Mouse (Mus musculus): ENCODE data around the gene Usp37. TPM values are rescaled to one million over a fixed set of nuclear protein-coding genes. Genes with fewer than 3 reads are reported as not detected.
"Not testable (repeated sequence)": the region's sequence is repeated elsewhere in the genome, so short reads cannot be mapped to it uniquely, and the experiment has no call there.

Usp37 gene
- polyA plus RNA-seq, 1 experiment from 2014 or later = 24.7 TPM

GRCm38 (mm10) chr1:74396456-74397222 lies 147.4 kb downstream of the Usp37 start:
- H3K27ac ChIP-seq (ENCODE audit: poor library complexity, severe bottlenecking) = peak overlapping the region; percentile 88
- H3K9me3 ChIP-seq (replicated peaks); H3K9ac ChIP-seq; H3K27me3 ChIP-seq (replicated peaks); ATAC-seq (ENCODE audit: insufficient number of reproducible peaks, low FRiP score): not testable (repeated sequence)
- 8% methylated on average over 12 of the region's 12 CpGs for WGBS
- H3K4me3 ChIP-seq = peak overlapping the region; percentile 43
- H3K36me3 ChIP-seq = peaks cover 26% of the 10 kb centered on the region
- peaks cover 28% of the 10 kb centered on the region for H3K4me1 ChIP-seq (replicated peaks)
- H3K4me2 ChIP-seq = peak overlapping the region; percentile 80

- ATAC-seq (ENCODE audit: insufficient number of reproducible peaks, low FRiP score) = no peak
- 84% methylated on average over 11 of the region's 13 CpGs for WGBS
- H3K4me1 ChIP-seq (replicated peaks) = peaks cover 35% of the 10 kb centered on the region
- no peak overlapping the region for H3K27ac ChIP-seq (ENCODE audit: poor library complexity, severe bottlenecking)
- H3K4me3 ChIP-seq = no peak overlapping the region
- no peak overlapping the region for H3K4me2 ChIP-seq
- H3K36me3 ChIP-seq = peaks cover 26% of the 10 kb centered on the region
- H3K9ac ChIP-seq = no peak overlapping the region
- no peaks in the 10 kb centered on the region for H3K27me3 ChIP-seq (replicated peaks)
- H3K9me3 ChIP-seq (replicated peaks) = no peaks in the 10 kb centered on the region
Measured at GRCm38 (mm10) chr1:74395290-74395689, 148.8 kb downstream of the Usp37 start.

- no peaks in the 10 kb centered on the region for H3K9me3 ChIP-seq (replicated peaks)
- no peak overlapping the region for H3K4me3 ChIP-seq
- H3K4me2 ChIP-seq = no peak overlapping the region
- peaks cover 26% of the 10 kb centered on the region for H3K36me3 ChIP-seq
- H3K27me3 ChIP-seq (replicated peaks) = no peaks in the 10 kb centered on the region
- ATAC-seq (ENCODE audit: insufficient number of reproducible peaks, low FRiP score) = no peak
- 91% methylated on average over 15 of the region's 15 CpGs for WGBS
- H3K27ac ChIP-seq (ENCODE audit: poor library complexity, severe bottlenecking) = no peak overlapping the region; the same call in 1 of the 2 replicates
- peaks cover 39% of the 10 kb centered on the region for H3K4me1 ChIP-seq (replicated peaks)
- no peak overlapping the region for H3K9ac ChIP-seq
Measured at GRCm38 (mm10) chr1:74394858-74395257, 149.2 kb downstream of the Usp37 start.

- peaks cover 45% of the 10 kb centered on the region for H3K4me1 ChIP-seq (replicated peaks)
Measured at GRCm38 (mm10) chr1:74394311-74394710, 149.8 kb downstream of the Usp37 start.

GRCm38 (mm10) chr1:74393697-74394096 lies 150.4 kb downstream of the Usp37 start:
- Histone ChIP-seq H3K9ac (peak overlapping the region; percentile 100), H3K4me2 (peak overlapping the region; percentile 99), H3K4me1 (replicated peaks) (peaks cover 47% of the 10 kb centered on the region)

More at GRCm38 (mm10) chr1:74394311-74394710, 149.8 kb downstream of the Usp37 start:
- H3K9me3 ChIP-seq (replicated peaks) = no peaks in the 10 kb centered on the region
- H3K36me3 ChIP-seq = peaks cover 26% of the 10 kb centered on the region
- H3K27me3 ChIP-seq (replicated peaks) = no peaks in the 10 kb centered on the region
- ATAC-seq (ENCODE audit: insufficient number of reproducible peaks, low FRiP score) = no peak
- no peak overlapping the region for H3K4me2 ChIP-seq
- WGBS = 89% methylated on average over 9 of the region's 9 CpGs
- H3K9ac ChIP-seq = no peak overlapping the region
- H3K4me3 ChIP-seq = no peak overlapping the region
- no peak overlapping the region; the same call in 1 of the 2 replicates for H3K27ac ChIP-seq (ENCODE audit: poor library complexity, severe bottlenecking)

GRCm38 (mm10) chr1:74393010-74393409 lies 151.1 kb downstream of the Usp37 start:
- peak overlapping the region; percentile 100 for H3K9ac ChIP-seq
- no peak for ATAC-seq (ENCODE audit: insufficient number of reproducible peaks, low FRiP score)
- 52% methylated on average over 7 of the region's 7 CpGs for WGBS
- no peaks in the 10 kb centered on the region for H3K9me3 ChIP-seq (replicated peaks)
- peak overlapping the region; percentile 98 for H3K4me3 ChIP-seq
- peaks cover 26% of the 10 kb centered on the region for H3K36me3 ChIP-seq
- peaks cover 47% of the 10 kb centered on the region for H3K4me1 ChIP-seq (replicated peaks)
- peak overlapping the region; percentile 100 for H3K27ac ChIP-seq (ENCODE audit: poor library complexity, severe bottlenecking)
- H3K27me3 ChIP-seq (replicated peaks) = no peaks in the 10 kb centered on the region
- H3K4me2 ChIP-seq = peak overlapping the region; percentile 99

More at GRCm38 (mm10) chr1:74393697-74394096, 150.4 kb downstream of the Usp37 start:
- 0 out of 2 replicates have a peak overlapping the region, but pooled peaks have one; percentile 0 for H3K4me3 ChIP-seq
- H3K36me3 ChIP-seq = peaks cover 26% of the 10 kb centered on the region
- H3K27me3 ChIP-seq (replicated peaks) = no peaks in the 10 kb centered on the region
- 89% methylated on average over 9 of the region's 9 CpGs for WGBS
- no peak for ATAC-seq (ENCODE audit: insufficient number of reproducible peaks, low FRiP score)
- H3K9me3 ChIP-seq (replicated peaks) = no peaks in the 10 kb centered on the region
- no peak overlapping the region for H3K27ac ChIP-seq (ENCODE audit: poor library complexity, severe bottlenecking)

- H3K27me3 ChIP-seq (replicated peaks) = no peaks in the 10 kb centered on the region
- 3% methylated on average over 16 of the region's 16 CpGs for WGBS
- H3K27ac ChIP-seq (ENCODE audit: poor library complexity, severe bottlenecking) = peak overlapping the region; percentile 100
- H3K9ac ChIP-seq = peak overlapping the region; percentile 100
- H3K4me3 ChIP-seq = peak overlapping the region; percentile 98
- H3K9me3 ChIP-seq (replicated peaks) = no peaks in the 10 kb centered on the region
- H3K4me2 ChIP-seq = peak overlapping the region; percentile 99
- peaks cover 26% of the 10 kb centered on the region for H3K36me3 ChIP-seq
- H3K4me1 ChIP-seq (replicated peaks) = peaks cover 49% of the 10 kb centered on the region
- peak; percentile 1; the same call in 1 of the 2 replicates for ATAC-seq (ENCODE audit: insufficient number of reproducible peaks, low FRiP score)
Measured at GRCm38 (mm10) chr1:74392446-74392994, 151.6 kb downstream of the Usp37 start.

GRCm38 (mm10) chr1:74391844-74392441 lies 152.1 kb downstream of the Usp37 start:
- WGBS = under 1% methylated on average over 53 of the region's 63 CpGs
- ATAC-seq (ENCODE audit: insufficient number of reproducible peaks, low FRiP score) = peak; percentile 63
- H3K4me1 ChIP-seq (replicated peaks) = peaks cover 54% of the 10 kb centered on the region

GRCm38 (mm10) chr1:74390924-74391748 lies 152.9 kb downstream of the Usp37 start, which contains the start of gene Ctdsp1:
Ctdsp1 (plus strand) TSS chr1:74391509.
- peak; percentile 76 for ATAC-seq (ENCODE audit: insufficient number of reproducible peaks, low FRiP score)
- 4% methylated on average over 49 of the region's 51 CpGs for WGBS
- Histone ChIP-seq H3K9me3 (replicated peaks) (no peaks in the 10 kb centered on the region), H3K27ac (ENCODE audit: poor library complexity, severe bottlenecking) (peak within 1 kb of the TSS; percentile 100), H3K36me3 (peaks cover 26% of the 10 kb centered on the region), H3K9ac (peak within 1 kb of the TSS; percentile 100), H3K4me1 (replicated peaks) (peaks cover 48% of the 10 kb centered on the region), H3K4me2 (peak within 1 kb of the TSS; percentile 99), H3K27me3 (replicated peaks) (no peaks in the 10 kb centered on the region), H3K4me3 (peak within 1 kb of the TSS; percentile 98)

More at GRCm38 (mm10) chr1:74391844-74392441, 152.1 kb downstream of the Usp37 start:
- Histone ChIP-seq H3K9ac (peak overlapping the region; percentile 100), H3K4me3 (peak overlapping the region; percentile 98), H3K36me3 (peaks cover 26% of the 10 kb centered on the region), H3K4me2 (peak overlapping the region; percentile 99), H3K27me3 (replicated peaks) (no peaks in the 10 kb centered on the region), H3K9me3 (replicated peaks) (no peaks in the 10 kb centered on the region), H3K27ac (ENCODE audit: poor library complexity, severe bottlenecking) (peak overlapping the region; percentile 100)

GRCm38 (mm10) chr1:74390287-74390906 lies 153.7 kb downstream of the Usp37 start:
- H3K4me3 ChIP-seq = peak overlapping the region; percentile 98
- H3K9me3 ChIP-seq (replicated peaks) = no peaks in the 10 kb centered on the region
- peaks cover 48% of the 10 kb centered on the region for H3K4me1 ChIP-seq (replicated peaks)
- H3K27me3 ChIP-seq (replicated peaks) = no peaks in the 10 kb centered on the region
- H3K36me3 ChIP-seq = peaks cover 22% of the 10 kb centered on the region
- ATAC-seq (ENCODE audit: insufficient number of reproducible peaks, low FRiP score) = no peak
- peak overlapping the region; percentile 99 for H3K4me2 ChIP-seq
- H3K27ac ChIP-seq (ENCODE audit: poor library complexity, severe bottlenecking) = peak overlapping the region; percentile 100
- H3K9ac ChIP-seq = peak overlapping the region; percentile 50
- 5% methylated on average over 21 of the region's 21 CpGs for WGBS
